Mouse (Mus musculus): ENCODE measurements around the gene Kcnn1. TPM values are rescaled to one million over a fixed set of nuclear protein-coding genes. Genes with fewer than 3 reads are reported as not detected.

Kcnn1 gene
- polyA plus RNA-seq, 1 experiment = 3.2 TPM

GRCm38 (mm10) chr8:70792700-70793099 lies 70.4 kb downstream of the Kcnn1 start:
- Histone ChIP-seq H3K36me3 (ENCODE audit: control insufficient read depth, insufficient read depth) (peaks cover 4% of the 10 kb centered on the region), H3K27me3 (ENCODE audit: control insufficient read depth, insufficient read depth, insufficient read length) (no peaks in the 10 kb centered on the region), H3K79me2 (ENCODE audit: control insufficient read depth, insufficient read depth) (peaks cover 24% of the 10 kb centered on the region), H3K4me3 (ENCODE audit: insufficient read depth, poor library complexity, severe bottlenecking) (peak overlapping the region; percentile 18), H3ac (ENCODE audit: control insufficient read depth, insufficient read length, low read depth) (peak overlapping the region; percentile 30), H3K79me3 (ENCODE audit: low read depth) (peaks cover 10% of the 10 kb centered on the region)
- TF ChIP-seq CTCF (IDR thresholded peaks at IDR 0.05; ENCODE audit: control insufficient read depth, insufficient read depth, insufficient read length) = no peak
- TF ChIP-seq USF1 (IDR thresholded peaks at IDR 0.05; ENCODE audit: low read depth) = no peak
- TF ChIP-seq FOSL1 (IDR thresholded peaks at IDR 0.05; ENCODE audit: insufficient read depth, low read length, poor library complexity, severe bottlenecking) = no peak
- no peak for TF ChIP-seq MYOD1 (IDR thresholded peaks at IDR 0.05; ENCODE audit: control insufficient read depth, insufficient read length, low read depth)
- TF ChIP-seq MYOG (IDR thresholded peaks at IDR 0.05; ENCODE audit: control insufficient read depth, extremely low read depth, insufficient read length) = no peak
- no peak for TF ChIP-seq MAX (IDR thresholded peaks at IDR 0.05)
- no peak for TF ChIP-seq CEBPB (IDR thresholded peaks at IDR 0.05; ENCODE audit: low read depth)

Small RNA genes lying within 50 kb of the gene (microRNA-seq; reads per million reads assigned to microRNA genes)
- gene Mir7067 (ENCODE audit: borderline microRNAs expressed) (1.3 reads per million, percentile 30 among the genes with 10 or more reads in this experiment), gene Mir7240 (ENCODE audit: borderline microRNAs expressed) (0.44 reads per million, percentile 6 among the genes with 10 or more reads in this experiment)

Other genes with a start within 250 kb of the Kcnn1 start
- gene Lrrc25, start 247.1 kb downstream of the Kcnn1 start, polyA plus RNA-seq (2012; fragmentation: generic; extraction: Trizol) = not detected
- 20.9 TPM for gene Gdf15, start 230.8 kb downstream of the Kcnn1 start, polyA plus RNA-seq (2012; fragmentation: generic; extraction: Trizol)
- 34.9 TPM for gene Pgpep1, start 202.9 kb downstream of the Kcnn1 start, polyA plus RNA-seq (2012; fragmentation: generic; extraction: Trizol)
- gene Lsm4, start 190.0 kb downstream of the Kcnn1 start, polyA plus RNA-seq (2012; fragmentation: generic; extraction: Trizol) = 300 TPM
- gene Jund, start 164.3 kb downstream of the Kcnn1 start, polyA plus RNA-seq (2012; fragmentation: generic; extraction: Trizol) = 128 TPM
- gene Iqcn, start 159.8 kb downstream of the Kcnn1 start, polyA plus RNA-seq (2012; fragmentation: generic; extraction: Trizol) = 0.01 TPM
- gene Gm3336, start 144.7 kb downstream of the Kcnn1 start, polyA plus RNA-seq (2012; fragmentation: generic; extraction: Trizol) = not detected
- 0.01 TPM for gene Pde4c, start 139.5 kb downstream of the Kcnn1 start, polyA plus RNA-seq (2012; fragmentation: generic; extraction: Trizol)
- 14.4 TPM for gene Rab3a, start 108.6 kb downstream of the Kcnn1 start, polyA plus RNA-seq (2012; fragmentation: generic; extraction: Trizol)
- 86.8 TPM for gene Mpv17l2, start 102.3 kb downstream of the Kcnn1 start, polyA plus RNA-seq (2012; fragmentation: generic; extraction: Trizol)
- gene Pik3r2, start 86.5 kb downstream of the Kcnn1 start, polyA plus RNA-seq (2012; fragmentation: generic; extraction: Trizol) = 71.7 TPM
- gene Mast3, start 58.2 kb downstream of the Kcnn1 start, polyA plus RNA-seq (2012; fragmentation: generic; extraction: Trizol) = 32.5 TPM
- gene Il12rb1, start 54.8 kb downstream of the Kcnn1 start, polyA plus RNA-seq (2012; fragmentation: generic; extraction: Trizol) = 29.3 TPM
- 4.4 TPM for gene Arrdc2, start 23.5 kb downstream of the Kcnn1 start, polyA plus RNA-seq (2012; fragmentation: generic; extraction: Trizol)
- 142 TPM for gene Ccdc124, start 10.7 kb upstream of the Kcnn1 start, polyA plus RNA-seq (2012; fragmentation: generic; extraction: Trizol)
- 0.13 TPM for gene Slc5a5, start 29.5 kb upstream of the Kcnn1 start, polyA plus RNA-seq (2012; fragmentation: generic; extraction: Trizol)
- gene Rpl18a, start 34.2 kb upstream of the Kcnn1 start, polyA plus RNA-seq (2012; fragmentation: generic; extraction: Trizol) = 4,918 TPM
- 59.7 TPM for gene Map1s, start 42.7 kb upstream of the Kcnn1 start, polyA plus RNA-seq (2012; fragmentation: generic; extraction: Trizol)